Mouse (Mus musculus) cerebellum, adult 8-10 months (tissue): Measurements from ENCODE around the gene Akap12.

ENCODE experiments used
- DNase-seq: peaks from one replicate; pipeline ENCODE4 v3.0.0; 2022

The Akap12 gene

DNA sequence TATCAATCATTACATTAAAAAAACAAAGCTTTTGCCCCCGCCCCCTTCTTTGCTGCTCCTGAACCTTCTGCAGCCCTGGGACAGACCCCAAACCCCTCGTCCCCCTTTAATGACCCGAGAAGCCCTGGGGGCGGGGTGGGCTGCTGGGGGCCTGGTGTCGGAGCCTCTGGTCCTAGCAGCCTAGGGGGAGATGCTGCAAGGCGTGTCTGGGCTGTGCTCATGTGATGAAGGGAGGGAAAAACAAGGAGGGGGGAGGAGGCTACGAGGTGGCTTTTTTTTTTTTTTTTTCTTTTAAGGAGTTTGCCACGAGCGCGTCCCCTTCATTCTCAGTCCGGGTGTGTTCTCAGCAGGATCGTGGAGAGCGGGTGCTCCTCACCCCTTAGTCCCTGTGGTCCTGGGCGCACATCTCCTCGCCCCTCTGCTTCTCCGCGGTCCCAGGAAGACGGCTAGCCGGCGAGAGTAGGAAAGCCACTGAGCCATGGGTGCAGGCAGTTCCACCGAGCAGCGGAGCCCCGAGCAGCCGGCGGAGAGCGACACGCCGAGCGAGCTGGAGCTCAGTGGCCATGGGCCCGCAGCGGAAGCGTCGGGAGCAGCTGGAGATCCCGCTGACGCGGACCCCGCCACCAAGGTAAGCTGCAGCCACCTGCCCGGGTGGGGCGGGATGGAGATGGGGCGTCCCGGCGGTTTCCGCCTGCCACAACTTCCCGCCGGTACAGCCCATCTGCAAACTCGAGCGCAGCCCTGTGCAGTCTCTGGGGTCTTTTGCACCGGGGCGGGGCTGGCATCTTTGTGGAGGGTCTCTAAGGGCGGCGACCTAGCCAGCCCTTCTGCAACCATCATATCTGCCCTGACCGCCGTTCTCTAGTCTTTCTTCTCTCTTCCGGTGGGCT, at the start of gene Akap12:
TSS of gene Akap12 (plus strand) at position 340 of the 890 bp plus-strand sequence.
- DNase-seq = peak; percentile 61

DNA sequence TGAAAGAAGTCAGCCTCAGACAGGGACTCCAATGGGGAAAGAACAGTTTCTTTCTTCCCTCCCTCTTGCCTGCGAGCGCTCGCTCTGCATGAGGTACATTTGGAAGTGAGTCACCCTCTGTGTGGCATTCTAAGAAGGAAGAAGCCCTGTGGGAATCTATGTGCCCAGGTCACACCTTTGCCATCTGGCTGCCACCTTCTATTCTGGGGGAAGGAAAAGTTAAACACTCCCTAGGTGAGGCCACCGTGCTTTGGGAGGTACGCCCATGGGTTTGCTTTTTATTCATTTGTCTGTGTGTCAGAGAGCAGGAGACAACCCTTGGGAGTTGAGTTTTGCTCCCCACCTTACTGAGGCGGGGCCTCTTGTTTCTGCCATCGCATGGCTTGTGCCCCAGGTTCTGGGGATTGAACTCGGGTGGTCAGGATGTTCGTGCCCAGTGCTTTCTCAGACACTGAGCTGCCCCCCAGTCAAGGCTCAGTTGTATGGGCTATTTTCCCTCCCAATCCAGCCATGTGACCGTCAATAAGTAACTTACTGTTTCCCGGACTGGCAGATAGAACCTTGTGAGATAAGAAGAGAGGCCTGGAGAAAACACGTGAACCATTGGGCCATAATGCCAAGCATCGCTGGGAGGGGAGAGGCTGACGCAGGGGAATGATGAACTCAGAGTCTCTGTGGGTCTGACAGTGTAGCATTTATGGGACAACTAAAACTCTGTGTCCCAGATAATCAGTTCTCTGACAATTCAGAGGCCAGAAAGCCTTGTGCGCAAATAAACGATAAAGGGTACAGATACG, 35.4 kb upstream of the Akap12 start:
- DNase-seq = no peak

DNA sequence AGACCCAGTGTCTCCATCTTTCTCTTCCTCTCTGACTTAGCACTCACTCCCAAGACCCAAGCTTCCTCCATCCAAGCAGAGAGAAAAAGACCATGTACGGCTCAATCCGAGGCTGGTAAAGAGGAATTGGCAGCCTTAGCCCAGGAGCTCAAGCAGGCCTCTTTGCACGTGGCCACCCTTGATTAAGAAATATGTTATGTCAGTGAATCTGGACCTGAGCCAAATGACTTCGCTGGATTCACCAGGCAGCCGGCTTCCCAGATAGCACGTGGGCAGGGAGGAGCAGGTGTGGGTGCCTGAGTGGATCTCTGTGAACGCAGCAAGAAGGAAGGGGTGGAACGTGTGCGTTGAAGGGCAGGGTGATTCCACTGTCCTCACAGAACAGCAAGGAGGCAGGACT, 33.1 kb upstream of the Akap12 start:
- no peak for DNase-seq

DNA sequence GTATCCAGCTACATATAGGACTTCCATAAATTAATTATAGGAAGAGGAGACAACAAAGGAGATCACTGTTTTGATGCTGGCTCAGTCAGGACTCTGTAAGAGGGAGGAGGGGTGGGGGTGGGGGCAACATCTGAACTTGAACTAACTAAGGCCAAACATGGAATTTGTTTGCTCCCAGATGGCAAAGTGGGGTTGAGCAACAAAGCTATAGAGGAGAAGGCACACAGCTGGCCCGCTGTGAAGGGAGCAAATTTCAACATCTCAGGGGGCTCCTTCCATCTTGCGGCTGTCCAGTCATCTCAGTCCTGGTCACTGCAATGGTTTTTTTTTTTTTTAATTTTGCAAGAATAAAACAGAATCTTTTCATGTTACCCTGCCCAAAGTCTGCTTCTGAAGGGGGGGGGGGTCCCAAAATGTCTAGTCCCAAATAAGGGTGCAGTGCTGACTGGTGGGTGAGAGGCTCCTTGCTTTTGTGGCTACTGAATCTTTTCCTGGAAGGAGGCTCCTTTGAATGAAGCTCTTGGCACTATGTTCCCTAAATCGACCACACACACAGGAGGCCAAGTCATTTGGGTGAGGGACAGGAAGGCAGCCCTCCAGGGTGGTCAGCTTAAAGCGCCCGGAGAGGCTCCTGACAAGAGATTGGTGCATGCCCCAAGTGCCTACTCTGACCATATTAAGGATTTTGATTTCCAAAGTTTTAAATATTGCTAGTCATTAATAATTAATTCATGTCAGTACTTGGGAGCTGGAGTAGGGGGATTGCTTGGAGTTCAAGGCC, 26.2 kb upstream of the Akap12 start:
- DNase-seq = no peak

DNA sequence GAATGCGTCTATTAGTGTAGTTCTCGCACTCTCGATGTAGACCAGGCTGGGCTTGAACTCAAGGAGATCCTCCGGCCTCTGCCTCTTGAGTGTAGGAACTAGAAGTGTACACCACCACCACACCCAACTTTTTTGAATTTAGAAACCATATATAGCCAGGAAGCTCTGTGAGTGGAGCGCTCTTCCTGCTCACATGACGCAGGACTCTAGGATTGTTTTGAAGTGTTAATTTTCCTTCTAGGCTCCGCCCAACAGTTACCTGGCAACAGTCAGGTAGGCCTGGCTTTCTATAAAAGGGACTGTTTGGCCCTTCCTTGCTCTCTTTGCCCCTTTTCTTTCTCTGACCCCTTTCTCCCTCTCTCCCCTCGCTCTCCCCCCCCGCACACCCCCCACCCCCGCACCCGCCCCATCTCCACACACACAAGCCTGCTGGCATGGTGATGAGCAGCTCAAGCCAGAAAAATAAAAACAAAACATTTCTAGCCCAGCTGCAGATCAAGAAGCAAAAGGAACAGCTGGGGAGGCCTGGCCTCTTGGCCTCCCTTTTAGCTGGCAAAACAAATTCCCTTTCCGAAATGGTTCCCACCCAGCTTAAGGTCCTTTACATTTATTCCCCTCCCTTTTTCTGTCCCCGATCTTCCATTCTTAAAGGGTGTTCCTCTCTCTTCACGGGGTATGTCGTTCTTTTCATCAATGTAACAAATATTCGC, 22.4 kb upstream of the Akap12 start:
- DNase-seq = no peak

DNA sequence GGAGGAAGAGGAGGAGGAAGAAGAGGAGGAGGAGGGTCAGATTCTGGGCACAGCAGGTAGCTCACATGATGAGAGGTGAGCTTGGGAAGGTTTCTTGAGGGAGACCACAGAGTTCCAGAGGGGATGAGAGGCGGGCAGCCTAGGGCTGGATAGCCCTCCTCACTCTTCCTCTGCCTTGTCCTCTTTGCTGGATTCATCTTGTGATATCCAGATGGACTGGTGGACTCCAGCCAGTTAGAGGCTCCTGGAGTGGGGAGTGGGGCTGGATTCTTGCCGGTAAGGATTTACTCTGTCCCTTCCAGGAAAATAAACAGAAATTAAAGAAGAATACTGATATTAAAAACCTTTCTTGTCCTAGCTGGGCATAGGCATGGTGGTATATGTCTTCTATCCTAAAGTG, 20.4 kb upstream of the Akap12 start:
- no peak for DNase-seq

DNA sequence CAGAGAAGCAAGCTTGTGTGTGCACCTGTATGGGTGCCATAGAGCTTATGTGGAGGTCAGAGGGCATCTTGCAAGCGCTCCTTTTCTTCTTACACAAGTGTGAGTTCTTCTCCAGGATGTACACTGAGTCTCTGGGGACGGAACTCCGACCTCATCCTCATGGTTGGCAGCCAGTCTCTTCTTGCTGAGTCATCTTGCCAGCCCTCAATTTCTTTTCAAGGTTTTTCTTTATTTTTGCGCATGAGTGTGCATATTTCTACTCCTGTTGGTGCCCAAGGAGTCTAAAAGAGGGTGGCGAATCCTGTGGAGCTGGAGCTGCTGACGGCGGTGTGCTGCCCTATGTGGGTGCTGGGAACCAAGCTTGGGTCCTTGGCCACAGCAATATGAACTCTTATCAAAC, 19.8 kb upstream of the Akap12 start:
- no peak for DNase-seq

DNA sequence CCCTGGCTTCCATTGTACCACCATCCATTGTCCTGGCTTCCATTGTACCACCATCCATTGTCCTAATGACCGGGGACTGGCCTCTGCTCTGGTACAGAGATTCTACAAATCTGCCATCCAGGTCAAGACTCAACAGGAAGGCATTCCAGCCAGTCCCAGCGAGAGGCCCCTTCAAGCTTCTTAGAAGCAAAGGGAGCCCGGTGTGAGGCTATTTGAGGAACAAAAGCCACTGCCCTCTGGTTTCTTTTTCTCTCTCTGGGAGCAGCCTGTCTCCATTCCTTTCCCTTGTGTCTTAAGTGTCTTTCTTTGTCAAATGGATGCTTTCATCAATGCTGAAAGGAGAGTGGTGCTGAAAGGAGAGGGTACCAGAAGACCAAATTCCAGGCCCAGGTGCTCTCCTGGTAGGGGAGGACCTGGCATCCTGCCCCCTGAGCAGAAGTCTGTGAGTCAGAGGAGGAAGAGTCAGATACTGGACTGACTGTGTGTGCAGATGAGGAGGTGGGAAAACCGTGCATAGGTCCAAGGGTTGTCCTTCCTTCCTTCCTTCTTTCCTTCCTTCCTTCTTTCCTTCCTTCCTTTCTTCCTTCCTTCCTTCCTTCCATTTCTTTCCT, 16.8 kb upstream of the Akap12 start:
- peak; percentile 37 for DNase-seq

DNA sequence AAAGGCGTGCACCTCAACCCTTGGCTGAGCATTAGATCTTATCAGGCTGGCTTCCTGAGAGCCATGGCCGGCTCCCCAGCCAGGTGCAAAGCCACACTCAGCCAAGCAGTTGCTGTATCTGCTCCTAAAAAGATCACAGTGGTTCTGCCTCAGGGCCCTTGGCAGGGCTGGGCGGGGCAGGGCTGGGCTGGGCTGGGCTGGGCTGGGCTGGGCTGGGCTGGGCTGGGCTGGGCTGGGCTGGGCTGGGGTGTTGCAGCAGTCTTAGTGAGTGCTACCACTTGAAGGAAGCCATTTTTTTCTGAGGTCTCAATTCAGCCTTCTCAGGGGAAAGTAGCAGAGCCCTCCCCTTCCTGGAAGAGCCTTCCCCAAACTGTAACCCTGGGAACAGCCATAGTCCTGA, 15.5 kb upstream of the Akap12 start:
- DNase-seq = no peak

DNA sequence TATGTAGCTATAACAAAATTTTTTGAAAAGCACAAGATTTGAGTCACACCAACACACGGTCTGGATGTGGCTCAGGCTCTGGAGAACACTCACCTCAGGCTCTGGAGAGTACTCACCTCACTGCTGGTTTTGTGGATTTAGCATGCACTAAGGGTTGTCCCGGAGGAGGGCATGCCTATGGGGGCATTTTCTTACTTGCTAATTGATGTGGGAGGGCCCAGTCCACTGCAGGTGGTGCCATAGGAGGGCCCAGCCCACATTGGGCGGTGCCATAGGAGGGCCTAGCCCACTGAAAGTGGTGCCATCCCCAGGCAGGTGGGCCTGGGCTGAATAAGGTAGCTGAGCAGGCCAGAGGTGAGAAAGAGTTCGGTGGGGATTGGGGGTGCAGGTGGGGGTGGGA, 12.6 kb upstream of the Akap12 start:
- no peak for DNase-seq

DNA sequence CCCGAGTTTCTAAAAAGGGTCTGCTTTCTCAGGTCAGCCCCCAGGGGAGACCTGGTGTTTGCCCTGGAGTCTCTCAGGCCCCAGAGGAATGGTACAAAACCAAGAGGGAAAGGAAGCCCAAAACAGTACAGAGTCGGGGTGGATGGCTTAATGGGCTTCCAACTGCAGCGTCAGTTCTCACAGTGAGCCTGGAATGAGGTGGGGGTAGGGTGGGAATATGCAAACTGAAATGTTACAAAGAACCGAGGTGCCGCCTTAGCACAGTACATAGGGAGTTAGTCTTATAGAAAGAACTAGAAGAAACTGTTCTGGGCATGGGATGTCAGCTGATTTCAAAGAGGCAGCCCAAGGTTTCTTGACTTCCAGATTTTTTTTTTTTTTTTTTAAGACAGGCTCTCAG, 11.7 kb upstream of the Akap12 start:
- no peak for DNase-seq

DNA sequence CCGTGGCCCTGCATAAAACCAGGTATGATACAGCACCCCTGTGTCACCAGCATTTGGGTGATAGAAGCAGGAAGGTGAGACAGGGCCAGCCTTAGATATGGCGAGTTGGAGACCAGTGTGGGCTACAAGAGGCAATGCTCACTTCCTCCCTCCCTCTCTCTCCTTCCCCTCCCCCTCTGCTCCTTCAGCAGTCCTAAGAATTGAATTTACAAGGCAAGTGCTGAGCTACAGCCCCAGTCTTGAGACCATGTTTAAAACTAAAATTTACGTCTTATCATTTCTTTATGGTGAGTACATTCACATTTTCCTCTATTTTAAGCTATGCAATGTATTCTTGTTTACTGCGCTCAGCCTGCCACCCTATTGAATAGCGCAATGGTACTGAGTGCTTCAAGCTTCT, 5.3 kb upstream of the Akap12 start:
- DNase-seq = no peak

DNA sequence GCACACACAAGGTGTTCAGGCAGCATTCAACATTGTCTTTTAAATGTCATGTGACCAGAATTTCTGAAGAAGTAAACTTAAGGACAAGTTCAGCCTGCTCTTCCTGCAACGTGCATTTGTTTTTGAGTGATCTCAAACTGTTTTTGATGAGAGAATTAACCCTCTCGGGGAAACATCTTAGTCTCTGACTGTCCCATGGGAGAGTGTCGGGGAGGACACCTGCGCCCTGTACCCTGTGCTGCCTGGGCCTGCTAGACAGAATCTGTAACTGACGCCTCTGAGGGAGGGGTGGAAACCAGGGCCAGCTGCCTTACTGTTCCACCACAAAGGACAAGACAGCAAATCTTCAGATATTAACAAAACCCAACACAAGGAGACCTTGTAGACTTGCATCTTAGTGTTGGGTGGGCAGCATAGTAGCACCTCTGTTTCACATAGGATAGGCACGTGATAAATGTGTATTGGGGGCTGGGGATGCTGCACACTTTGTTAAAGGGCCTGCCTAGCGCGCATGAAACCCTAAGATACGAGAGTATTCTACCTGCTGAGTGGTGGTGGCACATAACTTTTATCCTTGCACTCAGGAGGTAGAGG, 4.7 kb upstream of the Akap12 start:
- DNase-seq = no peak

DNA sequence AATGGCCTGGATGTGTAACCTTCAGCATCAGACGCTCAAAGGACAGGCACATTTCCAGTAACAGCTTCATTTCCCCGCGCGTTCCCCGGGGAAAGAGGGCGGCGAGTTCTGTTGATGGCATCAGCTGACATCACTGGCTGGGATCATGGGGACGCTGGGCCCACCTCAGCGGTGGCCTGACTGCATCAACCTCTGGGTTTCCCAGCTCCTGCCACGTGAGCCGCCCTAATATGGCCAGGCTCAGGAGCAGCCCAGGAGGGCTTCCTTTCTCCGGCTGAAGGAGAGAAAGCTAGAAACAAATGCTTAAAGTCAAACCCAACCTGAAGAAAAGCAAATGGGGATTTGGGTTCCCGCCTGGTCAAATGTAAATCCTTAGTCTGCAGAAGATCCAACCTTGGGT, 539 bp upstream of the Akap12 start:
- peak; percentile 60 for DNase-seq

DNA sequence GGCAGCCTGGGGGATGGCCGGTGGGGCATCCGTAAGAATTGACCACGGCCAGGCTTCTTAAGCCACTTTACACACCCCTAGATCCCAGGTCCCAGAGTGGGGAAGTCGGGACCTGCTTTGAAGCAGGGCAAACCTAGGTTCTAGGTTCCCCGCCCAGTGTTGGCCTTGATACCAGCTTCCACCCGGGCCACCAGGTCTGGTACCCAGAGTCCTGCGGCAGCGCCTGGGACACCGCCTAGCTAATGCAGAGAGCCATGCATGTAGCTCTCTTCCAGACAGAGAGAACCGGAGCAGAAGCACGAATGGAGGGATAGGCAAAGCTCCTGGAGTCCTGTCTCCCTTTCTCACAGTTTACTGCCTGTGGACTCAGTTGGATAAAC, 741 bp downstream of the Akap12 start:
- peak; percentile 67 for DNase-seq

DNA sequence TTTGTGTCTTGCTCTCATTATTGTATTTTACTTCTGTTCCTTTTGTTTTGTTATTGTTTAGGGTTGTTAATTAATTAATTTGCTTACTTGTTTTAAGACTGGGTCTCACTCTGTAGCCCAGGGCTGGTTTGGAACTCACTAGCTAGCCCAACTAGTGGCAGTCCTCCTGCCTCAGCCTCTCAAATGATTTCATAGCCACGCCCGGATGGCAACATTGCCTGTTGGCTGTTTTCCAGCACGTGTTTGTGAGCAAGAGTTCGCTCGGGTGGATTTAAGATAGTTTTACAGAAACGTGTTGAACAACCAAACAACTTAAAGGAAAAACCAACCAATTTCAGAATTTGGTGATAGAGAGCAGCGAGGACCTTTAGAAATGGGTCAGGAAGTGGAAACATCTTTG, 1.3 kb downstream of the Akap12 start:
- DNase-seq = peak; percentile 39

DNA sequence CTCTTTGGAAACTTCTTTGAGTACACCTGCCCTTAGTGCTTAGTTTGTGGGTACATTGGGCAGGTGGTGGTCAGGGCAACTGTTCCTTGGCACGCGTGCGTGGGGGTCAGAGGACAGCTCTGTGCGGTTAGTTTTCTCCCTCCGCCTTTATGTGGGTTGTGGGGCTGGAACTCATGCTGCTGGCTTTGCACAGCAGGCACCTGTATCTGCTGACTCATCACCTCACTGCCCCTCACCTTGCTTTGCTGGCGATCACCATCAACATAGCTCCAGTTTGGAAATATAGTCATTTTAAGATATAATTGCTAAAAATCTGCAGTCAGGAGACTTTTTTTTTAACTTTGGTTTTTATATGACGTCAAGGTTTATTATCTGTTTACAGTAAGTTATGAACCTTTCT, 2.0 kb downstream of the Akap12 start:
- DNase-seq = no peak

DNA sequence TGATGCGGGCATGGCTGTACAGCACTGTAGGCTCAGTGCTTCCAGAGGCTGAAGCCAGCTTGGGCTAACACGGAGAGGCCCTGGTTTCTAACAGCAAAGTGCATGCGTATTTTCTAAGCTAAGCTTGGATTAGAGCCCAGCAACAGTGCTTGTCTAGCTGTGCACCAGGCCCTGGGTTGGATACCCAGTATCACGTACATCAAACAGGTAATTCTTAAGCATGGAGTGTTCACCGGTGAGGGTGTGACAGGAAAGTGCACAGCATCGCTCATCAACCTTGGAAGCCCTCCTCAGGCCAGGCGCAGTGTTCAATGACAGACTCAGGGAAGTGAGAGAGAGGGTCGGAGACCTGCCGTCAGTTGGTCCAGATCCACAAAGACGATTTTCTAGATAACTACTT, 9.4 kb downstream of the Akap12 start:
- DNase-seq = peak; percentile 35

DNA sequence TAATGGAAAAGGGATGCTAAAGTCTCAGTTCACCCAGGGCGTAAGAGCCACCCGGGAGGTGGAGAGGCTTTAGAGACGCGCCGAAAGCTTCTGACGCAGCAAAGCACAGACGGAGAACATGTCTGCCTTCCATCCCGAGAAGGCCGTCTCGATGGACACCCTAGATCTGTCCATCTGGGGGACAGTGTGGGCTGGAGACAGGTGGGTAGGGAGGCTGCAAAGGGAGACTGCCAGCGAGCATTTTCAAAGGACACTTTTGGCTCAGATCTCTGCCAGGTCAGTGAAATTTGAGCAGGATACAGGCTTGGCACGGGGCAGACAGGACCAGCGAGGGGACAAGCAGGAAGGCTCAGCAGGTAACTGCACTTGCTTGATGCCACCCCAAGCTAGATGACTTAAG, 9.9 kb downstream of the Akap12 start:
- peak; percentile 59 for DNase-seq

DNA sequence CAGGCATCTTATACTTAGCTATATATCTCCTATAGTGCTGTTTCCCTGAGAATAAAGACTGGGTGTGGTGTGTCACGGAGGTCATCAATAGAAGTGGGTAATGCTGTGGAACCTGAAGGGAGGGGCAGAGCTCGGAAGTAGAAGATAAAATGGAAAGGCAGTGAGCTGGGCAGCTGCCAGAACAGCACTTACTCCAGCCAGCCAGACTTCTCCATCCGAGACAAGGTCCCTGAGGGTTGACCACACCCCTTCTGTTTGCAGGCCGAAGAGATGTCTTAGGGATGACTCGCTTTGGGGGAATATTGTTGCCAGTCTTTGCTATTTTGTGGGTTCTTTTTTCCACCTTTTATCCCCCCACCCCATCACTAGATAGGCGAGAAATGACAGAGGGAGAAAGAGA, 11.9 kb downstream of the Akap12 start:
- DNase-seq = no peak

DNA sequence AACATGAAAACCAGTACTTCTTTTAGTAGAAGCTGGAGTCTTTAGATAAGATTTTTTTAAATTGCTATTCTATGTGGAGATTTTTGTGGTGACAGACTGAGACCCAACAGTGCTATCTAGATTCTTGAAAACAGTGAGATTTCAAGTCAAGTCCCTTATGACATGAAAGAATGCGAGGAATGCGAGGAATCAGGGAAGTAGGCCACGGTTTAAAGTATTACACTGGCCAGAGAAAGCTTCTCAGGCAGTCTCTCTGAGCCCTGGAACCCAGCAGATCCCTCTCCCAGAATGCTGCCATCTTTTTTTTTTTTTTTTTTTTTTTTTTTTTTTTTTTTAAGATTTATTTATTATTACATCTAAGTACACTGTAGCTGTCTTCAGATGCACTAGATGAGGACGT, 16.2 kb downstream of the Akap12 start:
- DNase-seq = no peak

DNA sequence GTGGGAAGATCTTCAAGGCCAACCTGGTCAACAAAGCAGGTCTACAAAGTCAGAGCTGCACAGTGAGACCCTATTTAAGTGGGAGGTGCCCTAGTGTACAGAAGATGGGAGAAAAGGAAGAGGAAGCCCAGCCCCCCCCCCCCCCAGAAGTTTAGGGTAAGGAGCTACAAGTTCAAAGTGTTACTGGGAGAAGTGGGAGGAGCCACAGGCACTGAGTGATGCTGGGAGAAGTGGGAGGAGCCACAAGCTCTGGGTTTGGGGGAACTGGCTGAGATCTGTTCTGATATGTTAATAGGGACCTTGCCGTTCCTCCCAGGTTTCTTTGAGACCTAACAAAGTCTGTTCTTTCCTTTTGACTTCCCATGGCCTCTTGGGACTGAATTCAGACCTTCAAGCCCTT, 18.6 kb downstream of the Akap12 start:
- DNase-seq = no peak
